In genomic region chr9:55540391-55540770, GRCm38 (mm10) we compare ENCODE assay signal across 8 mouse cellular contexts. TPM values are rescaled to one million over a fixed set of nuclear protein-coding genes. Genes with fewer than 3 reads are reported as not detected.
DNase-seq lines count a peak whose midpoint lies in the region; ATAC-seq and TF ChIP-seq lines count a peak whose summit lies in the region.

No protein-coding gene starts in this region.

- no peak overlapping the region for H3K27ac ChIP-seq in bone marrow macrophage, adult 2 months (ENCODE audit: insufficient read depth, low read depth, low read length)
- no peak overlapping the region for H3K27ac ChIP-seq in liver, embryonic 16.5 days (ENCODE audit: low read length)

- peaks cover 93% of the 10 kb centered on the region for H3K27me3 ChIP-seq in liver, embryonic 16.5 days (ENCODE audit: control insufficient read depth, insufficient read depth, low read depth, low read length)

- no peak for TF ChIP-seq POLR2A in bone marrow macrophage, adult 2 months (IDR thresholded peaks at IDR 0.05; ENCODE audit: borderline replicate concordance, low read depth, low read length)

- TF ChIP-seq CTCF in bone marrow macrophage, adult 2 months (IDR thresholded peaks at IDR 0.05; ENCODE audit: low read depth, low read length), result no peak

- peak overlapping the region; percentile 54 for H3K4me2 ChIP-seq in liver, embryonic 16.5 days (ENCODE audit: low read depth, low read length)

- no peaks in the 10 kb centered on the region for H3K4me1 ChIP-seq in bone marrow macrophage, adult 2 months (ENCODE audit: control insufficient read depth, insufficient read depth, low read length)
- H3K4me1 ChIP-seq in liver, embryonic 16.5 days (ENCODE audit: control insufficient read depth, low read depth, low read length), result peaks cover 12% of the 10 kb centered on the region

- peak; percentile 42 for DNase-seq in kidney, adult 18-20 months
- no peak for DNase-seq in kidney, postnatal 10 days
- DNase-seq in heart, postnatal 36 days, result peak; percentile 25 to 53
- no peak for DNase-seq in T-cell, adult 2 months (ENCODE audit: low spot score)
- no peak for DNase-seq in thymus, adult 18-20 months
- DNase-seq in right cerebral cortex, postnatal 4 days, result no peak

- H3K36me3 ChIP-seq in liver, embryonic 16.5 days (ENCODE audit: control insufficient read depth, insufficient read depth), result no peaks in the 10 kb centered on the region

- intact Hi-C loops in heart, postnatal 36 days (cut with DNase I), result loop anchor here (10.0 kb wide), 1 partner anchor 216 kb away; the partner anchor contains the start of genes Nrg4 and Tmem266

- peak overlapping the region; percentile 53 for H3K4me3 ChIP-seq in bone marrow macrophage, adult 2 months (ENCODE audit: insufficient read depth, low read length)
- peak overlapping the region; percentile 47 for H3K4me3 ChIP-seq in liver, embryonic 16.5 days (ENCODE audit: low read depth, low read length)

- H3K9me3 ChIP-seq in liver, embryonic 16.5 days (replicated peaks; ENCODE audit: control insufficient read depth, low read length), result no peaks in the 10 kb centered on the region

- no peak overlapping the region for H3K9ac ChIP-seq in liver, embryonic 16.5 days (ENCODE audit: low read depth, low read length)

- ATAC-seq in liver, embryonic 16.5 days (ENCODE audit: low read depth), result no peak

- 3% methylated on average over 12 of the region's 12 CpGs for WGBS in liver, embryonic 16.5 days (ENCODE audit: insufficient replicate concordance)

RNA-seq across cellular contexts. Expression of gene Isl2, which starts 1.9 kb away (rescaled TPM):
- polyA plus RNA-seq in bone marrow macrophage, adult 2 months (2012; ENCODE audit: insufficient read depth, insufficient read length, missing spikeins), result not detected in 2 replicates
- under 1 TPM in 1 of 2 experiments, not detected in 1; 0.27 TPM for total RNA-seq in heart, postnatal 36 days (2021)
- 0.06 and 0.22 TPM in 2 replicates for polyA plus RNA-seq in liver, embryonic 16.5 days (2015; fragmentation: Nextera tagmentation; extraction: Ambion mirVana)

RNA-seq across cellular contexts. Expression of gene Etfa, which starts 28.3 kb away (rescaled TPM):
- 70.4 and 70.5 TPM in 2 replicates for polyA plus RNA-seq in bone marrow macrophage, adult 2 months (2012; ENCODE audit: insufficient read depth, insufficient read length, missing spikeins)
- total RNA-seq in heart, postnatal 36 days (2021), result 100 to 1,000 TPM; 924 to 965 TPM
- polyA plus RNA-seq in liver, embryonic 16.5 days (2015; fragmentation: Nextera tagmentation; extraction: Ambion mirVana), result 236 and 247 TPM in 2 replicates

Comparison
In these comparisons a context has a peak if more than half of its experiments do, and no peak if none do; other contexts are left out.
1. DNase-seq: peak in kidney, adult 18-20 months (single experiment) and heart, postnatal 36 days (2 of 2); none in kidney, postnatal 10 days (single experiment), T-cell, adult 2 months (single experiment), thymus, adult 18-20 months (0 of 2) and right cerebral cortex, postnatal 4 days (single experiment).